Mouse (Mus musculus): ENCODE data around the gene Gsx2. TPM values are rescaled to one million over a fixed set of nuclear protein-coding genes. Genes with fewer than 3 reads are reported as not detected.

Gene Gsx2
- not detected for polyA plus RNA-seq (2012; fragmentation: generic; extraction: Trizol)

DNA sequence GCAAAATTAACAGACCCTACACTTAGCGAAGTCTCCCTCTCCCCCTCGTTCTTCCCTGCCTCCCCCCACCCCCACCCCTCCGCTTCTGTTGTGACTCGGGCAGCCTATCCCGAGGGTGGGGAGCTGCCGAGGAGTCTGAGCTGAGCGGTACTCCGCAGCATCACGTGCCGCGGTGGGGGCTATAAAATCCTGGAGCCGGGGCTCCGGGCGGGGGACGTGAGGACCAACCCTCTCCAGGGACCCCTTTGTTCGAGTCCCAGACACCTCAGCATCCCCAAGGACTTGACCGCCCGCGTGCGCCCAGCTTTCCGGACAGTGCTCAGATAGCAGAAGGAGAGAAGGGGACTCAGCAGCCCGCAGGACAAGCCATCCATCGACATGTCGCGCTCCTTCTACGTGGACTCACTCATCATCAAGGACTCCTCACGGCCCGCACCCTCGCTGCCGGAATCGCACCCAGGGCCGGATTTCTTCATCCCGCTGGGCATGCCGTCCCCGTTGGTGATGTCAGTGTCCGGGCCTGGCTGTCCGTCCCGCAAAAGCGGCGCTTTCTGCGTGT, at the start of gene Gsx2:
Gsx2 (plus strand) TSS at position 219 of the 559 bp plus-strand sequence.
- Histone ChIP-seq H3K4me3 (no peak within 1 kb of the TSS), H3K4me2 (ENCODE audit: low read depth) (no peak within 1 kb of the TSS), H3ac (ENCODE audit: control insufficient read depth, insufficient read length) (no peak within 1 kb of the TSS), H3K79me2 (ENCODE audit: control insufficient read depth, insufficient read depth) (no peaks in the 10 kb centered on the region), H3K36me3 (ENCODE audit: control insufficient read depth, insufficient read depth) (no peaks in the 10 kb centered on the region), H3K27me3 (ENCODE audit: control insufficient read depth, insufficient read depth, insufficient read length) (peaks cover 82% of the 10 kb centered on the region)
- no peak for TF ChIP-seq E2F4 (IDR thresholded peaks at IDR 0.05; ENCODE audit: insufficient read depth)
- no peak for TF ChIP-seq POLR2A (IDR thresholded peaks at IDR 0.05; ENCODE audit: insufficient read length, low read depth)
- no peak for TF ChIP-seq MYOG (IDR thresholded peaks at IDR 0.05; ENCODE audit: control insufficient read depth in 1 of 3, insufficient read depth in 1 of 3, insufficient read length in 2 of 3, low read depth in 2 of 3)
- TF ChIP-seq CEBPB (IDR thresholded peaks at IDR 0.05; ENCODE audit: insufficient read depth, poor library complexity, severe bottlenecking) = no peak
- TF ChIP-seq TCF12 (IDR thresholded peaks at IDR 0.05; ENCODE audit: insufficient read depth, poor library complexity, severe bottlenecking) = no peak
- no peak for TF ChIP-seq SRF (IDR thresholded peaks at IDR 0.05; ENCODE audit: control insufficient read depth, insufficient read length, low read depth)
- no peak for TF ChIP-seq USF1 (IDR thresholded peaks at IDR 0.05; ENCODE audit: low read depth)
- no peak for TF ChIP-seq MAX (IDR thresholded peaks at IDR 0.05; ENCODE audit: low read depth)
- no peak for TF ChIP-seq REST (IDR thresholded peaks at IDR 0.05; ENCODE audit: insufficient read depth, insufficient read length)
- no peak for TF ChIP-seq POLR2AphosphoS2 (IDR thresholded peaks at IDR 0.05; ENCODE audit: insufficient read length, low read depth)
- no peak for TF ChIP-seq MYOD1 (IDR thresholded peaks at IDR 0.05; ENCODE audit: control insufficient read depth in 1 of 3, insufficient read length in 2 of 3, low read depth in 2 of 3)
- no peak for TF ChIP-seq TCF3 (IDR thresholded peaks at IDR 0.05; ENCODE audit: insufficient read length, low read depth)

DNA sequence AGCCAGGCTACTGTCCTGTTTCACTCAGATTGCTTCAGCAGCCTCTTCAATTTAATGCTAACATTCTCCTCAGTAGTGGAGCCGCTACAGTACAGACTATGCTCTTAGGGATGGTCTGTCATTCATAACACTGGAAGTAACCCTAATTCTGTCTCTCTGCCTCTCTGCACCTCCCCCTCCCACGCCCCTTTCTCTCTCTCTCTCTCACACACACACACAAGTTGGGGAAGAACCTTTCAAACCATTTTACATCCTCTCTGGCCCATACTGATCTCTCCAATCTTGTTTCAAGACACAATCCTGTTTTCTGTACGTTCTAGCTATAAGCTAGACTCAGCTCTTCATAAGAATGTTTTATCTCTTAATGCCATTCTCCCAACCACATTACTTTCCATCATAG, 39.9 kb upstream of the Gsx2 start:
- TF ChIP-seq MAX (IDR thresholded peaks at IDR 0.05; ENCODE audit: low read depth) (no peak), SRF (IDR thresholded peaks at IDR 0.05; ENCODE audit: control insufficient read depth, insufficient read length, low read depth) (no peak), USF1 (IDR thresholded peaks at IDR 0.05; ENCODE audit: low read depth) (no peak), CEBPB (IDR thresholded peaks at IDR 0.05; ENCODE audit: insufficient read depth, poor library complexity, severe bottlenecking) (no peak), MYOG (IDR thresholded peaks at IDR 0.05; ENCODE audit: control insufficient read depth in 1 of 3, insufficient read depth in 1 of 3, insufficient read length in 2 of 3, low read depth in 2 of 3) (no peak), REST (IDR thresholded peaks at IDR 0.05; ENCODE audit: insufficient read depth, insufficient read length) (no peak), TCF3 (IDR thresholded peaks at IDR 0.05; ENCODE audit: insufficient read length, low read depth) (no peak), MYOD1 (IDR thresholded peaks at IDR 0.05; ENCODE audit: control insufficient read depth in 1 of 3, insufficient read length in 2 of 3, low read depth in 2 of 3) (no peak), POLR2AphosphoS2 (IDR thresholded peaks at IDR 0.05; ENCODE audit: insufficient read length, low read depth) (no peak), TCF12 (IDR thresholded peaks at IDR 0.05; ENCODE audit: insufficient read depth, poor library complexity, severe bottlenecking) (no peak), POLR2A (IDR thresholded peaks at IDR 0.05; ENCODE audit: insufficient read length, low read depth) (no peak), E2F4 (IDR thresholded peaks at IDR 0.05; ENCODE audit: insufficient read depth) (no peak)
- Histone ChIP-seq H3K4me3 (no peak overlapping the region), H3ac (ENCODE audit: control insufficient read depth, insufficient read length) (no peak overlapping the region), H3K36me3 (ENCODE audit: control insufficient read depth, insufficient read depth) (peaks cover 10% of the 10 kb centered on the region), H3K27me3 (ENCODE audit: control insufficient read depth, insufficient read depth, insufficient read length) (no peaks in the 10 kb centered on the region), H3K79me2 (ENCODE audit: control insufficient read depth, insufficient read depth) (peaks cover 84% of the 10 kb centered on the region), H3K4me2 (ENCODE audit: low read depth) (no peak overlapping the region)

DNA sequence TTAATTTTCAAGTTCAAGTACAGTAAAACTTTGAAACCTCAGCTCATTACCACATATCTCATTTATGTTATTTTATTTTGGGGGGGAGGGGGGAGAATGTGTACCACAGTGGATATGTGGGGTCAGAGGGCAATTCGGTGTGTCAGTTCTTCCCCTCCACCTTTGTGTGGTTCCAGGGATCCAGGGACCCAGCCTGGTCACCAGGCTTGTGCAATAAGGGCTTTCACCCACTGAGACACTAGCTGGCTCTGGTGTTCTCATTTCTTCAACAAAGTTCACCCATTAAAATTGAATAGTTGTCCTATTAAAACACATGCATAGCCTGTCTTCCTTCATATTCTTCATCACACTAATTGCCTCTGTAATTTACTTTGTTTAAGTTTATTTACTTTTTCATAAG, 36.1 kb upstream of the Gsx2 start:
- no peaks in the 10 kb centered on the region for H3K27me3 ChIP-seq (ENCODE audit: control insufficient read depth, insufficient read depth, insufficient read length)
- no peaks in the 10 kb centered on the region for H3K36me3 ChIP-seq (ENCODE audit: control insufficient read depth, insufficient read depth)
- no peak for TF ChIP-seq MAX (IDR thresholded peaks at IDR 0.05; ENCODE audit: low read depth)
- no peak for TF ChIP-seq SRF (IDR thresholded peaks at IDR 0.05; ENCODE audit: control insufficient read depth, insufficient read length, low read depth)
- TF ChIP-seq POLR2A (IDR thresholded peaks at IDR 0.05; ENCODE audit: insufficient read length, low read depth) = no peak
- no peak overlapping the region for H3ac ChIP-seq (ENCODE audit: control insufficient read depth, insufficient read length)
- H3K79me2 ChIP-seq (ENCODE audit: control insufficient read depth, insufficient read depth) = peaks cover 83% of the 10 kb centered on the region
- no peak overlapping the region for H3K4me2 ChIP-seq (ENCODE audit: low read depth)
- H3K4me3 ChIP-seq = no peak overlapping the region

DNA sequence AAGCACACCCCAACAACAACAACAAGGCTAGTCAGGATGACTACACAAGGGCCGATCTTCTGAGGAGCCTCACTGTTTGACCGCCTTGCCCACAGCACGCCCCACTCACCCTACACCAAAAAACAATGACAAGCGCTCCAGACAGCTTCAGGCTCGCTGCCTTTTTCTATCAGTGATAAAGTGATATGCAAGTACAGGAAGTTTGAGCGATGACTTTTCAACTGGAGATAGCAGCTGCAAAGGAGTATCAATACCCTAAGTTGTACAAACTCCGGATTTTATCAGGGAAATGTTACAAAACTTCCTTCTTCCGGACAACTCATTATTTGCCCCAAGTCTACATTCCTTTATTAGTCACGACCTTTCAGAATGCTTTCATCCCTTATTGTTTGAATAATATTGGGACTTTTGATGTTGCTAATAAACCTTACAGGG, 32.4 kb upstream of the Gsx2 start:
- peak overlapping the region; percentile 71 for H3K4me3 ChIP-seq
- peak overlapping the region; percentile 100 for H3ac ChIP-seq (ENCODE audit: control insufficient read depth, insufficient read length)
- peak overlapping the region; percentile 93 for H3K4me2 ChIP-seq (ENCODE audit: low read depth)
- no peak for TF ChIP-seq POLR2AphosphoS2 (IDR thresholded peaks at IDR 0.05; ENCODE audit: insufficient read length, low read depth)
- TF ChIP-seq POLR2A (IDR thresholded peaks at IDR 0.05; ENCODE audit: insufficient read length, low read depth) = no peak
- TF ChIP-seq SRF (IDR thresholded peaks at IDR 0.05; ENCODE audit: control insufficient read depth, insufficient read length, low read depth) = no peak
- no peak for TF ChIP-seq USF1 (IDR thresholded peaks at IDR 0.05; ENCODE audit: low read depth)
- no peaks in the 10 kb centered on the region for H3K36me3 ChIP-seq (ENCODE audit: control insufficient read depth, insufficient read depth)
- peaks cover 59% of the 10 kb centered on the region for H3K79me2 ChIP-seq (ENCODE audit: control insufficient read depth, insufficient read depth)
- no peaks in the 10 kb centered on the region for H3K27me3 ChIP-seq (ENCODE audit: control insufficient read depth, insufficient read depth, insufficient read length)

DNA sequence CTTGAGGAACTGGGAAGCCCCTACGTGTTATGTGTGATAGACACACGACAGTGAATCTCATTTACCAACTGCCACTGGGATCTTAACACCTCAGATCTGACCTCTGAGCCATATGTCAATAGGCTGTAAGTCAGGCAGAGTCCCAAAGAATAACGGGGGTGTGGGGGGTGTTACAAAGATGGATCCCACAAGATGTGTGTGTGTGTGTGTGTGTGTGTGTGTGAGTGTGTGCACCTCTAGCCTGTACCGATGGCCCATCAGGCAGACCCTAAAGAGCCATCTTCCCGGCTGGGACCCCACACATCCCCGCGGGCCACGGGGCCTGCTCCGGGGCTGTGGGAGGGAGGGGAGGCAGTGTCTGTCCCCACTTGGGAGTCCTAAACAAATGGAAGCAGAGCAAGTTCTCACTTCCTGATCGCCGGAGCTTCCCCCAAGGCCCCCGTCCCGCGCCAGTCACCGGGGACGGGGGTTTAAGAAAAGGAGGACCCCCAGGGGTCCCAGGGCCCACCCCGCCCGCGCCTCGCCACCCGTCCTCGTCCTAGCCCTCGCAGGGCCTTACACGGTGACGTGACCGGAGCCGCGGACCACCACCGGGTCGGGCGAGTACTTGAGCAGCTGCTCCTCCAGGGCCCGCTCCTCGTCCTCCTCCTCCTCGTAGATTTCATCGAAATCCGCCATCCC, 31.6 kb upstream of the Gsx2 start:
- Histone ChIP-seq H3K27me3 (ENCODE audit: control insufficient read depth, insufficient read depth, insufficient read length) (no peaks in the 10 kb centered on the region), H3K79me2 (ENCODE audit: control insufficient read depth, insufficient read depth) (peaks cover 52% of the 10 kb centered on the region), H3K4me3 (peak overlapping the region; percentile 71), H3ac (ENCODE audit: control insufficient read depth, insufficient read length) (peak overlapping the region; percentile 100), H3K4me2 (ENCODE audit: low read depth) (peak overlapping the region; percentile 93), H3K36me3 (ENCODE audit: control insufficient read depth, insufficient read depth) (no peaks in the 10 kb centered on the region)
- TF ChIP-seq REST (IDR thresholded peaks at IDR 0.05; ENCODE audit: insufficient read depth, insufficient read length) (no peak), POLR2AphosphoS2 (IDR thresholded peaks at IDR 0.05; ENCODE audit: insufficient read length, low read depth) (no peak), SRF (IDR thresholded peaks at IDR 0.05; ENCODE audit: control insufficient read depth, insufficient read length, low read depth) (no peak), POLR2A (IDR thresholded peaks at IDR 0.05; ENCODE audit: insufficient read length, low read depth) (no peak), CEBPB (IDR thresholded peaks at IDR 0.05; ENCODE audit: insufficient read depth, poor library complexity, severe bottlenecking) (no peak), MYOG (IDR thresholded peaks at IDR 0.05; ENCODE audit: control insufficient read depth in 1 of 3, insufficient read depth in 1 of 3, insufficient read length in 2 of 3, low read depth in 2 of 3) (peak in 2 of 3 experiments; percentile 10 to 14), MYOD1 (IDR thresholded peaks at IDR 0.05; ENCODE audit: control insufficient read depth in 1 of 3, insufficient read length in 2 of 3, low read depth in 2 of 3) (peak in 1 of 3 experiments; percentile 15), MAX (IDR thresholded peaks at IDR 0.05; ENCODE audit: low read depth) (no peak), TCF3 (IDR thresholded peaks at IDR 0.05; ENCODE audit: insufficient read length, low read depth) (no peak), USF1 (IDR thresholded peaks at IDR 0.05; ENCODE audit: low read depth) (no peak), E2F4 (IDR thresholded peaks at IDR 0.05; ENCODE audit: insufficient read depth) (no peak), TCF12 (IDR thresholded peaks at IDR 0.05; ENCODE audit: insufficient read depth, poor library complexity, severe bottlenecking) (no peak)

All from myocyte (in vitro differentiated cells).